Mouse (Mus musculus) liver, postnatal 0 days (tissue): ENCODE results near the gene Nprl3. TPM values are rescaled to one million over a fixed set of nuclear protein-coding genes. Genes with fewer than 3 reads are reported as not detected.
A peak's percentile ranks its signal among the peaks of the same experiment; 100 is the strongest.

ENCODE experiments used
- ATAC-seq: fragments of 200-750 bp; cut with Nextera tagmentation; 2 replicates; pipeline ENCODE4 v1.8.0; 2017; ENCODE audit warnings: mild to moderate bottlenecking, moderate library complexity
- DNase-seq: peaks from one replicate; pipeline ENCODE4 v3.0.0-alpha.2; 2016
- H3K27ac ChIP-seq: fragments of 300-500 bp; sonication (generic); 2 replicates; pipeline ENCODE4 v1.5.1; 2014; ENCODE audit warnings: antibody characterized with exemption, moderate library complexity, mild to moderate bottlenecking, low read depth
- H3K27me3 ChIP-seq: fragments of 300-500 bp; sonication (generic); 2 replicates; pipeline ENCODE4 v1.6.1; 2014; ENCODE audit warnings: low read length, control low read depth, mixed read lengths; ENCODE audit not compliant: insufficient read depth
- H3K36me3 ChIP-seq: fragments of 300-500 bp; sonication (generic); replicated peaks from 2 replicates; pipeline ENCODE4 v1.6.1; 2014; ENCODE audit warnings: mild to moderate bottlenecking, control low read depth, low read length, moderate library complexity, mixed read lengths; ENCODE audit not compliant: insufficient read depth
- H3K4me1 ChIP-seq: fragments of 300-500 bp; sonication (generic); 2 replicates; pipeline ENCODE4 v1.6.1; 2014; ENCODE audit warnings: antibody characterized with exemption, mild to moderate bottlenecking, control low read depth; ENCODE audit not compliant: insufficient read depth
- H3K4me2 ChIP-seq: fragments of 300-500 bp; sonication (generic); 2 replicates; pipeline ENCODE4 v1.6.1; 2014; ENCODE audit warnings: low read depth, mild to moderate bottlenecking, low read length, moderate library complexity, mixed read lengths
- H3K4me3 ChIP-seq: fragments of 300-500 bp; sonication (generic); 2 replicates; pipeline ENCODE4 v1.5.1; 2014; ENCODE audit warnings: low read depth, low read length
- H3K9ac ChIP-seq: fragments of 300-500 bp; sonication (generic); replicated peaks from 2 replicates; pipeline ENCODE4 v1.6.1; 2014; ENCODE audit warnings: mild to moderate bottlenecking, moderate library complexity
- H3K9me3 ChIP-seq: fragments of 300-500 bp; sonication (generic); 2 replicates; pipeline ENCODE4 v1.6.1; 2016; ENCODE audit warnings: mild to moderate bottlenecking, control low read depth, low read length, mixed read lengths
- CTCF ChIP-seq: sonication (generic); IDR thresholded peaks from 2 replicates; pipeline ENCODE4 v1.5.1; 2016; ENCODE audit warnings: antibody characterized with exemption, low read depth
- EP300 ChIP-seq: IDR thresholded peaks from 2 replicates; pipeline ENCODE4 v1.6.1; 2016; ENCODE audit warnings: antibody characterized with exemption, low read depth, mild to moderate bottlenecking
- WGBS: fragments of 180-500 bp; shearing (Covaris S2); extraction: QIAGEN DNeasy Blood & Tissue Kit; methylation state at CpG from one replicate; pipeline ENCODE4 v1.1.7; 2014; ENCODE audit not compliant: insufficient replicate concordance; 5-methylcytosine and 5-hydroxymethylcytosine counted together
- polyA plus RNA-seq: library from polyadenylated mRNA; unstranded; fragments of >200 nt; fragmentation: Nextera tagmentation; extraction: Ambion mirVana; gene quantifications from 2 replicates; pipeline ENCODE4 v1.2.1, GENCODE M21; 2015

The Nprl3 gene
- polyA plus RNA-seq, 1 experiment from 2014 or later, result 26.2 TPM

DNA sequence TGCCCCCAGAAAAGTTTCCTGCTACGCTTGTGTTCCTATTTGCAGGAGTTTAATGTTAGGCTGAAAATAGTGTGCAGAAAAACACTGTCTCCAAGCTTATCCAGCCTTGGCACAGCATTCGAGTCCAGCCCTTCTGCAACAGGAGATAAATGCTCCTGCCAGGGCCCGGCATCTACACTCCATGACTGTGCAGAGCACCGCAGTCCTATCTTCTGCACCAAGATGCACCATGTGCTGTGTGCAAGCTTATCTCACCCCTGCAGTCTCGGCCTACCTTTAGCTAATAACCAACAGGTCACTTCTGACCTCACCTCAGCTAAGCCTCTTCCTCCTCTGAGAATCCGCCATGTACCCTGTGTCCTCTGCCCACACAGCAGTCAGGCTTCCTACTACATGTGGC, 21.9 kb downstream of the Nprl3 start:
- Histone ChIP-seq H3K9ac (peak overlapping the region; percentile 68), H3K27ac (peak overlapping the region; percentile 94), H3K4me1 (peaks cover 53% of the 10 kb centered on the region)

GRCm38 (mm10) chr11:32244617-32245016, 22.9 kb downstream of the Nprl3 start:
- no peak for ATAC-seq
- peak overlapping the region; percentile 94 for H3K27ac ChIP-seq
- H3K4me1 ChIP-seq, result peaks cover 45% of the 10 kb centered on the region
- TF ChIP-seq CTCF, result no peak
- TF ChIP-seq EP300, result no peak
- no peaks in the 10 kb centered on the region for H3K9me3 ChIP-seq
- H3K36me3 ChIP-seq, result peaks cover 78% of the 10 kb centered on the region
- no peaks in the 10 kb centered on the region for H3K27me3 ChIP-seq
- peak overlapping the region; percentile 68 for H3K9ac ChIP-seq
- DNase-seq, result no peak
- 0 out of 2 replicates have a peak overlapping the region, but pooled peaks have one; percentile 20 for H3K4me2 ChIP-seq
- no peak overlapping the region for H3K4me3 ChIP-seq
- 89% methylated on average over 1 of the region's 1 CpGs for WGBS

More for the DNA sequence above, 21.9 kb downstream of the Nprl3 start:
- H3K4me2 ChIP-seq, result peak overlapping the region; percentile 20
- peak; percentile 80 for DNase-seq
- TF ChIP-seq CTCF (no peak), EP300 (peak; percentile 100)
- H3K36me3 ChIP-seq, result peaks cover 82% of the 10 kb centered on the region
- H3K27me3 ChIP-seq, result no peaks in the 10 kb centered on the region
- peak; percentile 99 for ATAC-seq
- no peaks in the 10 kb centered on the region for H3K9me3 ChIP-seq
- WGBS, result 60% methylated on average over 6 of the region's 6 CpGs
- H3K4me3 ChIP-seq, result no peak overlapping the region

GRCm38 (mm10) chr11:32244064-32244463, 23.4 kb downstream of the Nprl3 start:
- TF ChIP-seq CTCF (no peak), EP300 (no peak)
- Histone ChIP-seq H3K4me3 (no peak overlapping the region), H3K4me2 (no peak overlapping the region), H3K4me1 (peaks cover 45% of the 10 kb centered on the region), H3K27ac (peak overlapping the region; percentile 94), H3K9ac (peak overlapping the region; percentile 68), H3K36me3 (peaks cover 77% of the 10 kb centered on the region), H3K9me3 (no peaks in the 10 kb centered on the region), H3K27me3 (no peaks in the 10 kb centered on the region)
- 75% methylated on average over 3 of the region's 3 CpGs for WGBS
- no peak for ATAC-seq
- no peak for DNase-seq

DNA sequence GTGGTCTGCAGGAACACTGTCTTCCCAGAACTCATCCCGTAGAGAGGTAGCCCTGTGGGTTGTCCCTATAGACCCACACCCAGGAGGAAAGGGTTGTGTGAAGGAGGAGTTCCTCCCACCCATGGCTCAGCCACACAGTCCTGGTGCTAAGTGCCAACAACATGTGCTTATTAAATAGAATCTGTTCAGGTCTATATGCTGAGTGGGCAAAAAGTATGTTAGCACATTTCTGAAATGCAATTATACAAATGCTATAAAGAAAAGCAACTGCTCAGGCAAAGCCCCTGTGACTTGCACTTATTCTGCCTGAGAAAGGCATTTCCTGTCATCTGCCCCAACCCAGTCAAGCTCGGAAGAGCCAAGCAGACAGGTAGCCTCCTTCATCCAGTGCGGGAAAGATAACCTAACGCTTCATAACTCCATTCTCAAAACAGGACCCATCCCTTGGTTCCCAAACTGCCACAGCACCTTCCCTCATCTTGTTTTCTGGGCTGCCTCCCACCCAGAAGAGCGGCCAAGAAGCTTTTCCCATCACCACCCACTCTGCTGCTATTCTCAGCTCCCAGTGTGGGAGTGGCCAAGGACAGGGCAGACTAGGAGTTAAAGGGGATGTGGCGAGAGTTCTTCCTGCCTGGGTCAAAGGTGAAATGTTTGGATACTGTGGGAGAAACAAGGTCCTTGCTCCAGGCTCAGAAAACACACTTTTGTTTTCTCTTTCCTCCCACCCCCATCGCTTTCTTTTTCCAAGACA, 24.1 kb downstream of the Nprl3 start:
- no peaks in the 10 kb centered on the region for H3K9me3 ChIP-seq
- peaks cover 45% of the 10 kb centered on the region for H3K4me1 ChIP-seq
- no peaks in the 10 kb centered on the region for H3K27me3 ChIP-seq
- peak overlapping the region; percentile 94 for H3K27ac ChIP-seq
- H3K9ac ChIP-seq, result peak overlapping the region; percentile 18; the same call in 1 of the 2 replicates
- H3K4me2 ChIP-seq, result no peak overlapping the region
- no peak for TF ChIP-seq EP300
- no peak for TF ChIP-seq CTCF
- 79% methylated on average over 7 of the region's 7 CpGs for WGBS
- DNase-seq (no peak), ATAC-seq (no peak)
- H3K36me3 ChIP-seq, result peaks cover 75% of the 10 kb centered on the region
- H3K4me3 ChIP-seq, result no peak overlapping the region

- H3K27ac ChIP-seq, result peak overlapping the region; percentile 94
These were observed 25.3 kb downstream of the Nprl3 start for GRCm38 (mm10) chr11:32242209-32242608.

GRCm38 (mm10) chr11:32241391-32241790, 26.1 kb downstream of the Nprl3 start:
- Histone ChIP-seq H3K27me3 (no peaks in the 10 kb centered on the region), H3K4me1 (peaks cover 40% of the 10 kb centered on the region), H3K9ac (peak overlapping the region; percentile 18), H3K9me3 (no peaks in the 10 kb centered on the region), H3K4me2 (no peak overlapping the region), H3K27ac (peak overlapping the region; percentile 94; the same call in 1 of the 2 replicates), H3K4me3 (no peak overlapping the region), H3K36me3 (peaks cover 76% of the 10 kb centered on the region)
- TF ChIP-seq EP300 (no peak), CTCF (no peak)
- DNase-seq, result no peak
- ATAC-seq, result no peak

More at GRCm38 (mm10) chr11:32242209-32242608, 25.3 kb downstream of the Nprl3 start:
- H3K4me3 ChIP-seq, result no peak overlapping the region
- peak overlapping the region; percentile 26; the same call in 1 of the 2 replicates for H3K9ac ChIP-seq
- DNase-seq (no peak), ATAC-seq (no peak)
- 80% methylated on average over 3 of the region's 3 CpGs for WGBS
- peaks cover 76% of the 10 kb centered on the region for H3K36me3 ChIP-seq
- TF ChIP-seq CTCF (no peak), EP300 (peak; percentile 37; the same call in 1 of the 2 replicates)
- H3K4me2 ChIP-seq, result no peak overlapping the region
- peaks cover 40% of the 10 kb centered on the region for H3K4me1 ChIP-seq
- H3K9me3 ChIP-seq, result no peaks in the 10 kb centered on the region
- H3K27me3 ChIP-seq, result no peaks in the 10 kb centered on the region
